Mouse (Mus musculus) gastrocnemius, adult 18-20 months (tissue): Measurements from ENCODE around the gene Paqr4. TPM values are rescaled to one million over a fixed set of nuclear protein-coding genes. Genes with fewer than 3 reads are reported as not detected.

Experiments used
- DNase-seq: peaks from one replicate; pipeline ENCODE4 v3.0.0; 2021; ENCODE audit warnings: low spot score
- total RNA-seq, 2 experiments: library from RNA; stranded (reverse); gene quantifications; 2 replicates each; pipeline ENCODE4 v1.2.3; 2021

The Paqr4 gene
- total RNA-seq, 2 experiments from 2014 or later: 2.3 to 2.8 TPM

GRCm38 (mm10) chr17:23749400-23750191 is 8.9 kb upstream of the Paqr4 start:
- no peak for DNase-seq

- DNase-seq: peak; percentile 90
These were observed 8.1 kb upstream of the Paqr4 start for GRCm38 (mm10) chr17:23748631-23749391.

- DNase-seq: no peak
These were observed 7.4 kb upstream of the Paqr4 start for GRCm38 (mm10) chr17:23748026-23748425.

- DNase-seq: no peak
These were observed 6.8 kb upstream of the Paqr4 start for GRCm38 (mm10) chr17:23747471-23747870.

- no peak for DNase-seq
These were observed 6.1 kb upstream of the Paqr4 start for GRCm38 (mm10) chr17:23746767-23747166.

GRCm38 (mm10) chr17:23746311-23746710 is 5.6 kb upstream of the Paqr4 start:
- no peak for DNase-seq

GRCm38 (mm10) chr17:23745301-23746251 is 4.9 kb upstream of the Paqr4 start, which contains the start of gene Kremen2:
Gene Kremen2 (minus strand): TSS chr17:23745833.
- no peak for DNase-seq

GRCm38 (mm10) chr17:23744651-23745050 is 4.0 kb upstream of the Paqr4 start:
- no peak for DNase-seq

GRCm38 (mm10) chr17:23744076-23744475 is 3.4 kb upstream of the Paqr4 start:
- no peak for DNase-seq

GRCm38 (mm10) chr17:23742941-23743340 is 2.3 kb upstream of the Paqr4 start:
- DNase-seq: no peak

- no peak for DNase-seq
These were observed 1.6 kb upstream of the Paqr4 start for GRCm38 (mm10) chr17:23742210-23742793.

- no peak for DNase-seq
These were observed 917 bp upstream of the Paqr4 start for GRCm38 (mm10) chr17:23741359-23742209.

GRCm38 (mm10) chr17:23740136-23740584 is 507 bp downstream of the Paqr4 start:
- peak; percentile 88 for DNase-seq

GRCm38 (mm10) chr17:23739202-23740135 is 1.2 kb downstream of the Paqr4 start:
- no peak for DNase-seq

GRCm38 (mm10) chr17:23738836-23739201 is 1.8 kb downstream of the Paqr4 start:
- no peak for DNase-seq

- DNase-seq: no peak
These were observed 2.9 kb downstream of the Paqr4 start for GRCm38 (mm10) chr17:23737493-23738445.

- no peak for DNase-seq
These were observed 6.3 kb downstream of the Paqr4 start for GRCm38 (mm10) chr17:23734341-23734740.

- DNase-seq: no peak
These were observed 10.2 kb downstream of the Paqr4 start for GRCm38 (mm10) chr17:23730441-23730840.
